Mouse (Mus musculus): ENCODE measurements around the gene Olfr507.
"Not testable (repeated sequence)": the region's sequence is repeated elsewhere in the genome, so short reads cannot be mapped to it uniquely, and the experiment has no call there.

Olfr507 gene

GRCm38 (mm10) chr7:108621514-108621913 lies at the start of gene Olfr507:
TSS of gene Olfr507 (plus strand) at chr7:108621814.
- DNase-seq (ENCODE audit: low spot score in 2 of 2) = no peak

GRCm38 (mm10) chr7:108589797-108590196 lies 31.8 kb upstream of the Olfr507 start:
- no peak for DNase-seq (ENCODE audit: low spot score in 2 of 2)

- not testable (repeated sequence) for DNase-seq (ENCODE audit: low spot score in 2 of 2)
Measured at GRCm38 (mm10) chr7:108601916-108602315, 19.7 kb upstream of the Olfr507 start.

GRCm38 (mm10) chr7:108610487-108610886 lies 11.1 kb upstream of the Olfr507 start, which contains the start of gene Olfr506:
TSS of gene Olfr506 (plus strand) at chr7:108610787.
- no peak for DNase-seq (ENCODE audit: low spot score in 2 of 2)

- DNase-seq (ENCODE audit: low spot score in 2 of 2) = no peak
Measured at GRCm38 (mm10) chr7:108614110-108614509, 7.5 kb upstream of the Olfr507 start.

GRCm38 (mm10) chr7:108616781-108617180 lies 4.8 kb upstream of the Olfr507 start:
- DNase-seq (ENCODE audit: low spot score in 2 of 2) = not testable (repeated sequence)

- DNase-seq (ENCODE audit: low spot score in 2 of 2) = no peak
Measured at GRCm38 (mm10) chr7:108629694-108630093, 8.1 kb downstream of the Olfr507 start, which contains the start of gene Olfr508. TSS of gene Olfr508 (plus strand) at chr7:108629994.

- no peak for DNase-seq (ENCODE audit: low spot score in 2 of 2)
Measured at GRCm38 (mm10) chr7:108651806-108652205, 30.2 kb downstream of the Olfr507 start, which contains the start of gene Olfr509. TSS of gene Olfr509 (minus strand) at chr7:108651906.

- DNase-seq (ENCODE audit: low spot score in 2 of 2) = no peak
Measured at GRCm38 (mm10) chr7:108662419-108662818, 40.8 kb downstream of the Olfr507 start.

GRCm38 (mm10) chr7:108666118-108666517 lies 44.5 kb downstream of the Olfr507 start, which contains the start of gene Olfr510:
TSS of gene Olfr510 (plus strand) at chr7:108666418.
- DNase-seq (ENCODE audit: low spot score in 2 of 2) = no peak

GRCm38 (mm10) chr7:108671058-108671457 lies 49.4 kb downstream of the Olfr507 start:
- DNase-seq (ENCODE audit: low spot score in 2 of 2) = no peak
